Mouse (Mus musculus) right cerebral cortex, postnatal 25 days (tissue): Measurements from ENCODE around the gene Ecm1.

Source experiments
- DNase-seq: peaks from one replicate; pipeline ENCODE4 v3.0.0; 2022

The Ecm1 gene

DNA sequence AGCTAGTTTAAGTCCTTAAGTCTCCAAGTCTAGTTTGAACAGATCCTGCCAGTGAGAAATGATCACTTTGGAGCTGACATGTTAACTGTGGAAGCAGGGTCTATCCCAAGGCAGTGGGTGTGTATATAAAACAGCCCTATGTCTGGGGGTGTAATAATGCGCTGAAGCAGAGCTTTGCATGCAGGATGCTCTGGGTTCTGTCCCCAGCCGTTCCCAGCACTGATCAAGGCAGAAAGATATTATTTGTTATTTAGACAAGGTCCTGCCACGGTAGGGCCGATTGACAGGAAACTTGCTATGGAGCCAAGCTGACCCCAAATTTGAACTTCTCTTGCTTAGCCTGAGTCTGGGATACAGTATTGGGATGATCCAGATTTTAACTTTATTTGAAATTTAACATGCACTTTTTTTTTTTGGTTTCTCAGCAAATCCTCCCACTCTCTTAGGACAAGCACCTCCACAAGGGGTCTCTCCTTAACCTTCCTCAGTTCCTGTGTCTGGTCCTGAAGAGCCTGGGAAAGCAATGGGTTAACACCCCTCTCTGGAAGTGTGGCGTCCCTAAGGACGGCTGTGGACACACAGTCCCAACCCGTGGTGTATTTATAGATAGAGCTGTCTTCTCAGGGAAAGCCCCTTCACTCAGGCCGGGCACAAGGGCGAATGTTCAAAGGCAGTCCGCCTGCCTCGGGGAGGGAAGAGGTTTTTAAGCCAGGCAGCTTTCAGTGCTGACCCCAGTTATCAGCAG is 50.0 kb downstream of the Ecm1 start:
- no peak for DNase-seq

DNA sequence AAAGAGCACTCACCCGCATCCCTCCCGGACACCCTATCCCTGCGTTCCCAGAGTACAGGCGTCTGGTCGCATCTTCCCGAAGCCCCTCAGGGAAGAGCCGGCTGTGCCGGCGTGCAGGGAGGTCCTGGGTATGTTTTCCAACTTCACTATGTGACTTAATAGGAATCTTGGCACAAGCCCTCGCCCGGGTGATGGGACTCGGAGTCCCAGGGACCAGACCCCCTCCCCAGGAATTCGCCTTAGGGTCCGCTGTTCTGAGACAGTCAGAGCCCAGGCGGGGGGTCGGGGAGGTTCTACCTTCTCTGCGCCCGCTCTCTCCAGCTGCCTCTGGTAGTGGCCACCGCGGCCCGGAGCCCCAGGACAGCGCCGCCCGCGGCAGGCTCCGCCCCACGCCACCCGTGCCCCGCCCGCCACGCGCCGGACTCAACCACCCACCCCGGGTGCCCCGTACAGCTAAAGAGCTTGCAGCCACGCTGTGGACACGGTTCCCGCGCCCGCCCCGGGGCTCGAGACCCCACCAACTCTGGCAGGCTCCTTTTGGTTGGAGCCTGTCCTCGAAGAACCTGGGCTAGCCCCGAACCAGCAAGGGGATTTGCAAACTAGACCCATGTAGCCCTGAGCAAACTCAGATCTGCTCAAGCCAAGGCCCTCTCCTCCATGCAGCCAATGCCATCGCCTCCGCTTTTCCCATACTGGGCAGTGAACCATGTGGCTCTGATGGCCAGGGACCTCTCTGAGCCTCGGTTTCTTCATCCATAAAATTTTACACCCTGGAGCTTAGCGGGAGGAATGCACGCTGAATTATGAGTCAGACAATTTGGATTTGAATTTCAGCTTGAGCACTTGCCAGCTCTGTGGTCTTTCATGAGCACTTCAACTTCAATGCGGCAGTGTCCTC is 51.6 kb downstream of the Ecm1 start, which contains the start of gene Adamtsl4:
Adamtsl4 (minus strand) TSS at position 394 of the 898 bp plus-strand sequence.
- peak; percentile 44 for DNase-seq

DNA sequence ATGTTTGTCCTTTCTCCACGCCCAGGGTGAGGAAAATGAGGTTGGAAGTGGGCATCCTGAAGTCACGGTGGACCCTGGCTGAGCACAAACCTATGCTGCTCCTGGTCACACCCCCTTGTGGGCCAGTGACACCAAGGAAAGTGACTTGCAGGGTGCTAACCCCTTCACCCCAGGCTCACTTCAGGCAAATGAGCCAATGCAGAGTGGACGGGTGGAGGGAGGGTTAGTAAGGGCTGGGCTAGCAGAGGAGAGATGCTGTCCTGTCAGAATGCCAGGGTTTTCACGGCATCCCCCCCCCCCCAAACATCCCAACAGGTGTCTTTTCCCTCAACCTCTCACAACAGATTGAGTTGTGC is 52.2 kb downstream of the Ecm1 start:
- DNase-seq, result no peak

DNA sequence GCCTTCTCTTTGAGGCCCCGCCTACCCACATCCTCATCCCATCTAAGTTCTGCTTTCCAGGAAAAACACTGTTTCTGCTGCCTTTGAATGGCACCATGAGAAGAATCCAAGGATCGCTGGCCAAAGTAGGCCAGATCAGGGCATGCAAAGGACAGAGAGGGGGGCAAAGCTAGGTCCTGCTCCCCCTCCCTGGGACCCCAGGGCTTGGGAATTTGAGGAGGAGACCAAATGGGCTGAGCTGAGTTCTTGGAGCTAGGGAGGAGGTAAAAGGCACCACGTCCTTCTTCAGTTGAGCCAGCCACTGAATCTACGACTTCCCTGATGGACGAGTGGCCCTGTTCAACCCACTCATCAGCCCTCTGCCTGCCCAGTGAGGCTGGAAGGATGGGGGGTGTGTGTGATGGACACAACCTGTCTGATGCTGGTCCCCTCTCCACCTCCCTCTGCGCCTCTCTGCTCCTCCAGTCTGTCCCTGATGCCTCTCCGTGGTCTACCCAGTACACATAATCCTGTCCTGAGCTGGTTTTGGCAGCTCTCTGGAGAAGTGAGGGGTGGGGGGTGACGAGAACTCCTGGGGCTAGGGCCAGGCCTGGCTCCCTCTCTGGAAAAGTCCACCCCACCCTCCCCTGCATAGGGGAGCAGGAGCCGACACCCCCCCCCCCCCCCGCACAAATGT is 52.7 kb downstream of the Ecm1 start:
- no peak for DNase-seq

DNA sequence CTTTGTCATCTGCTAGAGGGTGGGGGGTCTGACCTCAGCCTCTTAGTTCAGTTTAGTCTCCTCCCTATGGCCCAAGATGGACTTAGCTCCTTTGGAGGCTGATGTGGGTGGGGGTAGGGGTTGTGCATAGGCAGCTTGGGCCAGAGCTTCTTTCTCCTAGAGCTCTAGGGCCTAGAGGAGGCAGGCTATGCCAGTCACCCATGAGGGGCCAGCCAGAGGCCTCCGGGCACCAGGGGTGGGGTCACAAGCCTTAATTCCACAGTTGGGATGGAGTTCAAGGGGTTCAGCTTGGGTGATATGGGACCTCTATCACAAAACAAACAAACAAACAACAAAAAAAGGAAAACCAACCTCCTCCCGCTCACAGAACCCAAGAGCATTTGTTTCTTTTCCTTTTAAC is 53.7 kb downstream of the Ecm1 start:
- DNase-seq, result no peak

DNA sequence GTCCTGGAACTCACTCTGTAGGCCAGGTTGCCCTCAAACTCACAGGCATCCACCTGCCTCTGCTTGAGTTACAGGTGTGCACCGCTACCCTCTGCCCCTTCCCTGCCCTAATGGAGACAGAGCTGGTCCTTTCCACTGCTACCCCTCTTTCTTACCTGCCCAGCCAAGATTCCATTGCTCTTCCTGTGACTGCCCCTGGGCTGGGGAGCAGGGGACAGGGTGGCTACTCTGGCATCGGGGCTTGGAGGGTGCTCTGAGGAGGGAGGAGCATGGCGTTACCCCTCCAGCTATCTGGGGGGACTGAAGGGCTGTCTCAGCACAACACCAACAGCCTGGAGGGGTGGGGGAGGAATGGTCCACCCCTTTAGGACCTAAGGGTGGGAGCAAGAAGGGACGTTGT is 54.1 kb downstream of the Ecm1 start:
- DNase-seq, result no peak

DNA sequence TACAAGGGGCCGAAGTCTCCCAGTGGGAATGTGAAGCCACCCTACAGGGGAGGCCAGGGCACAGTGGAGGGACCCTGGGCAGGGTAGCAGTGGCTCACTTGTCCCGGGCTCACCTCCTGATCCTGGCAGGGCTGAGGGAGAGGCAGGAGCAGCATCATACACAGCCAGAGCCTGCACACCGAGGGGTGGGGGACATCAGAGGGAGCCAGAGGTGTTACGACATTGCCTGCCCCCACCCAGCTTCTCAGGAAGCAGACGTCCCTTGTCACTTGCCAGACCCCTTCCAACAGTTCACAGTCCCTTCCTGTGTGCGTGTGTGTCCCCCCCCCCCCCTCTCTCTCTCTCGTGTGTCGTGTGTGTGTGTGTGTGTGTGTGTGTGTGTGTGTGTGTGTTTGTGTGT is 54.5 kb downstream of the Ecm1 start:
- no peak for DNase-seq
